Mouse (Mus musculus) ES-E14 (cell line): Measurements from ENCODE around the gene Esr1.

Source experiments
- CHD2 ChIP-seq: IDR thresholded peaks from 2 replicates; pipeline ENCODE4 v1.6.1; 2014; ENCODE audit warnings: mild to moderate bottlenecking, low read depth, low read length, inconsistent platforms
- ZC3H11A ChIP-seq: IDR thresholded peaks from 2 replicates; pipeline ENCODE4 v1.6.1; 2012; ENCODE audit warnings: low read depth, mild to moderate bottlenecking, inconsistent platforms, low read length, borderline replicate concordance
- ZNF384 ChIP-seq: IDR thresholded peaks from 2 replicates; pipeline ENCODE4 v1.6.1; 2012; ENCODE audit warnings: low read depth, low read length, inconsistent platforms

DNA sequence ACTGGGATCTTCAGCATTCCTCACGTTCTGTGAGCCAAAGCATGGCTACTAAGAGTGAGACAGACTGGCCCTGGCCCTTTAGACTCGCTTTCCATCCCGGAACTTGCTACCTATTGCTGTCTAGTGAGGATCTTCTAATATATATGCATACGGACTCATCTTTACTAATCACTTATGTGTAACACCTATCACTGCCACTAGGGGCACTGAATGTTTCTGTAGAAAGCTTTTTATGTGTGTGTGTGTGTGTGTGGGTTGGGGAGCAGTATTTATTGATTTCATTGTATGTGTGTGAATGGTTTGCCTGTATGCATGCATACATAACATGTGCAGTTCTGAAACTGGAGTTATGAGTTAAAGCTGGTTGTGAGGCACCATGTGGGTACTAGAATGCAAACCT is 17.6 kb upstream of the Esr1 start:
- TF ChIP-seq ZNF384: no peak
- TF ChIP-seq CHD2: no peak
- TF ChIP-seq ZC3H11A: no peak
